Mouse (Mus musculus) cortical plate, adult 2 months (tissue): ENCODE measurements around the gene Rtl8a. TPM values are rescaled to one million over a fixed set of nuclear protein-coding genes. Genes with fewer than 3 reads are reported as not detected.
"Not testable (repeated sequence)": the region's sequence is repeated elsewhere in the genome, so short reads cannot be mapped to it uniquely, and the experiment has no call there.

ENCODE experiments used
- H3K27ac ChIP-seq: fragments of 200-500 bp; 2 replicates; pipeline ENCODE4 v1.5.1; 2012; ENCODE audit warnings: low read length, control low read depth, inconsistent platforms; ENCODE audit not compliant: insufficient read depth
- H3K4me1 ChIP-seq: fragments of 200-500 bp; 2 replicates; pipeline ENCODE4 v1.6.1; 2011; ENCODE audit warnings: low read length; ENCODE audit not compliant: control insufficient read depth, insufficient read depth
- H3K4me3 ChIP-seq: fragments of 200-500 bp; 2 replicates; pipeline ENCODE4 v1.5.1; 2011; ENCODE audit warnings: mild to moderate bottlenecking, low read length, control low read depth; ENCODE audit not compliant: insufficient read depth
- CTCF ChIP-seq: fragments of 200-500 bp; IDR thresholded peaks from 2 replicates; pipeline ENCODE4 v1.5.1; 2011; ENCODE audit warnings: mild to moderate bottlenecking, control low read depth, low read length; ENCODE audit not compliant: insufficient read depth; ENCODE audit errors: extremely low read depth
- POLR2A ChIP-seq: fragments of 200-500 bp; IDR thresholded peaks from 2 replicates; pipeline ENCODE4 v1.6.1; 2011; ENCODE audit warnings: mild to moderate bottlenecking, low read length, control low read depth; ENCODE audit not compliant: insufficient read depth; ENCODE audit errors: extremely low read depth
- polyA plus RNA-seq: library from polyadenylated mRNA; depleted of rRNA; stranded (reverse); fragments of >200 nt; gene quantifications from 2 replicates; pipeline ENCODE4 v1.2.3, GENCODE M21; 2012; rRNA removed

The Rtl8a gene
- polyA plus RNA-seq, 1 experiment = 263 TPM

DNA sequence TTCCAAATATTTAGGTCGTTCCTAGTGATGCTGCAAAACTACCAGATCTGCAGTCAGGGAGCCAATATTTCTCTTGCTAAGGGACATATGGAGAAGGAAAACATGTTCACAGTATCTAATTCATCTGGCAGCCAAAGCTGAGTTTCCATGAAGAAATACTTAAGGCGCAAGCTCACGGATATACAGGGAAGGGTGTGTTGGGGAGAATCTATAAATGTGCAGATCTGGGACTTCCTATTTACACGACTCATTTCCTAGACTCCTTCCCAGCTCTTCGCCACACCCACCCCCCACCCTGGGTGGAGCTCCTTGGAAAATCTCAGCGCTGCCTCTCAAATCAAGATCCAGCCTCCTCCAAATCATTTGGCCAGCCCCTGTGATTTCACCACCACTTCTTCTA is 2.4 kb upstream of the Rtl8a start:
- TF ChIP-seq POLR2A (no peak), CTCF (no peak)
- Histone ChIP-seq H3K4me1 (no peaks in the 10 kb centered on the region), H3K27ac (no peak overlapping the region), H3K4me3 (no peak overlapping the region)

GRCm38 (mm10) chrX:53642604-53642979 is 890 bp downstream of the Rtl8a start:
- not testable (repeated sequence) for H3K4me1 ChIP-seq, H3K27ac ChIP-seq, H3K4me3 ChIP-seq

- not testable (repeated sequence) for H3K4me3 ChIP-seq, H3K4me1 ChIP-seq, H3K27ac ChIP-seq
Observed at GRCm38 (mm10) chrX:53638107-53638506, 5.4 kb downstream of the Rtl8a start.

DNA sequence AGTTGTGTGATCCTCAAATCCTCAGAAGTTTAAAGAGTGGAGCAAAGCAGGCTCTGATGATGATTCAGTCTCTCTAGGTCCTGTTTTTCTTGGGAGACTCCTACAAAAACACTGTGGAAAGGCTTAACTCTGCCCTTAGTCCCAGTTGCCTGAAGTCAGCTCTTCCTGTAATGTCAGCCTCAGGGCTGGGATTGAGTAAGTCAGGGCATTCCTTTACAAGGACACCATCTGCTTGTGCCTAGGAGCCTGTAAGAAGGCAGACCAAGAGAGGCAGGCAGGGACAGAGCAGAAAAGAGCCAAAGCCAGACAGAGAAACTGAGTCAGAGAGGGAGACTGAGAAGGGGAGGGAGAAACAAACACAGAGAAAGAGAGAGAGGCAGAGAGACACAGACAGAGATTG is 32.1 kb downstream of the Rtl8a start:
- H3K4me3 ChIP-seq, H3K27ac ChIP-seq, H3K4me1 ChIP-seq: not testable (repeated sequence)

DNA sequence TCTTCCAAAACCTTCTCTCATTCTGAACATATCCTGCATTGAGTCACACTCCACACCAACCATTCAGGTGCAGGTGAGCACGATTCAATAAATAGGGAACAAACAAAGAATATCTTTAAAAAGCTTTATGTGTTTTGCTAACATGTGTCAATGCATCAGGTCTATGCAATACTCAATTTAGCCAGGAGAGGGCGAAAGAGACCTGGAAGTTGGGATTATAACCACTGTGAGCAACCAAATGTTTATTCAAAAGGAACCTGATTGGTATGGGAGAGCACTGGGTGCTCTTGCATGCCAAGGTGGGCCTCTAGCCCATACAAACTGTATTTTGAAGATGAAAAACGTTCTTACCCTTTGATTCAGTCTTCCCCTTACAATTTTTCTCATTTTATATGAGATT is 32.9 kb downstream of the Rtl8a start:
- Histone ChIP-seq H3K4me3 (no peak overlapping the region), H3K4me1 (no peaks in the 10 kb centered on the region), H3K27ac (no peak overlapping the region)
- TF ChIP-seq CTCF (peak; percentile 45; the same call in 1 of the 2 replicates), POLR2A (no peak)

DNA sequence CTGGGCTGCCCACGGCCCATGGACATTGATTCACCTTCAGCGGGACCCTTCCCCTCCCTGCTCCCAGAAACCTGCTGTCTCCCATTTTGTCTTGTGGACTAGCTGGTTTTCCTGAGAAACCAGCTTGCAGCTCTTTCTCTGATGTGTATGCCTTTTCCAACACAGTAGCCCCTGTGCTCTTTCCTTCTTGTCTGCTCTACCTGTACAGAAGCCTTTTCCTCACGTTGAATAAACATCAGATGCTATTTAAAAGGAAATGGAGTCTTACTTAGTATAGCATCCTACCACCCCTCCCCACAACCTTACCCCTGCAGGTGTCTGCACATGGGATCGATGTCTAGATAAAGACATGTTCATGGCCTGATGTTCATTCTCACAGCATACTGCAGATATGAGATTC is 34.6 kb downstream of the Rtl8a start, which contains the start of gene Gm14597:
Gene Gm14597 (minus strand): TSS at position 101 of the 400 bp plus-strand sequence.
- H3K27ac ChIP-seq = peak within 1 kb of the TSS; percentile 99
- peak within 1 kb of the TSS; percentile 99 for H3K4me3 ChIP-seq
- not testable (repeated sequence) for H3K4me1 ChIP-seq

GRCm38 (mm10) chrX:53608122-53608813 is 35.2 kb downstream of the Rtl8a start:
- Histone ChIP-seq H3K4me1 (no peaks in the 10 kb centered on the region), H3K4me3 (peak overlapping the region; percentile 99), H3K27ac (peak overlapping the region; percentile 99)
- TF ChIP-seq POLR2A (peak; percentile 38; the same call in 1 of the 2 replicates), CTCF (no peak)

DNA sequence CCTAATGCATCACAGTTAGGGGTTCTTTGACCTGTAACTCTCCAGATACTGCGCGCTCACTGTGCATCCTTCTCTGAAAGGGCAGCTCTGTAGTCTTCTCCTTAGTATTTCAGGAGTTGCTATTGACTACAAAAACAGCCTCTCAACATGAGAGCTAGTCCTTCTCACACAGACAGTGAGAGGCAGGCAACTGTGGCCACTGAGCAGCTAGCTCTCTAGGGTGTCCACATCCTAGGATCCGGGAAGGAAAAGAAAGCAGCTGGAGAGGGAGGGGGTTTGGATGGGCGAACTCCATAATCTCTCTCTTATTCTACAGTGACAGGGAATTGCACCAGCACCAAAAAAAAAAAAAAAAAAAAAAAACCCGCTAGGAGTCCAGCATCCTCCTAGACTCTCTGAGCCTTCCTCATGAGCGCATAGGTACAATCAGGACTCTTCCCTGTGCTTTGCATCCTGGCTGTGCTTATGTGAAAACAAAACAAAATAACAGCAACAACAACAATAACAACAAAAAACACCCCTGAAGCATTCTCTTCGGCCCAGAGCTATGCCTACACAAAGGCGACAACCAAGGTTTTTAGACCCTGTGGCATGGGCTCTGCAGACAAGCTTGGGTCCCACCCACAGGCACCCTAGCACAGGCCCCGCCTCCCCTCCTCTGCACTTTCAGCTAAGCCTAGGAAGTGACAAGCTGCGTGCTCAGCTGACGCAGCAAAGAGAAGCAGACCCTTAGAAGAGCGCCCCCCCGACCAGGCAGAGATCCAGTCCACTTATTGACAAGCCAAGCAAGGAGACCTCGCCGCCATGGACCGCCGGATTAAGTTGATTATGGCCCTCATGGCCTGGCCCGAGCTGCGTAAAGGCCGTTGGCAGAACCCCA is 36.0 kb downstream of the Rtl8a start, which contains the start of gene Rtl8c:
Gene Rtl8c (plus strand): TSS at position 791 of the 880 bp plus-strand sequence.
- Histone ChIP-seq H3K27ac (peak within 1 kb of the TSS; percentile 99), H3K4me3 (peak within 1 kb of the TSS; percentile 99), H3K4me1 (no peaks in the 10 kb centered on the region)
- TF ChIP-seq POLR2A = peak; percentile 67
- no peak for TF ChIP-seq CTCF

GRCm38 (mm10) chrX:53606176-53606575 is 37.3 kb downstream of the Rtl8a start:
- not testable (repeated sequence) for H3K4me1 ChIP-seq, H3K4me3 ChIP-seq, H3K27ac ChIP-seq

- H3K27ac ChIP-seq, H3K4me1 ChIP-seq, H3K4me3 ChIP-seq: not testable (repeated sequence)
Observed at GRCm38 (mm10) chrX:53599993-53600392, 43.5 kb downstream of the Rtl8a start.

Other genes starting within 250 kb of the Rtl8a start
- not detected in 2 replicates for gene Etd, start 208.8 kb downstream of the Rtl8a start, polyA plus RNA-seq
- 228 and 234 TPM in 2 replicates for gene Rtl8c, start 35.6 kb downstream of the Rtl8a start, polyA plus RNA-seq
- gene Gm14597, start 34.7 kb downstream of the Rtl8a start, polyA plus RNA-seq = 0.23 TPM in 1 of 2 replicates, not detected in the other
- gene Rtl8b, start 26.7 kb upstream of the Rtl8a start, polyA plus RNA-seq = 342 and 363 TPM in 2 replicates
- 0.19 and 0.21 TPM in 2 replicates for gene 4930502E18Rik, start 81.1 kb upstream of the Rtl8a start, polyA plus RNA-seq
- gene 1700013H16Rik, start 114.1 kb upstream of the Rtl8a start, polyA plus RNA-seq = not detected in 2 replicates
- 0.04 and 0.08 TPM in 2 replicates for gene Zfp36l3, start 132.7 kb upstream of the Rtl8a start, polyA plus RNA-seq
- gene Xlr, start 154.0 kb upstream of the Rtl8a start, polyA plus RNA-seq = 2.0 and 2.5 TPM in 2 replicates